Mouse (Mus musculus) kidney, adult 11 months (tissue): ENCODE measurements at regions not wholly inside any gene's neighbourhood (a gene's known extent, or its start where the extent isn't known, plus 50 kb on each side); places are given as distances from the start of the nearest gene placed in this dataset.

Experiments used
- DNase-seq: peaks from one replicate; pipeline ENCODE4 v3.0.0; 2022

- no peak for DNase-seq
Observed at GRCm38 (mm10) chr2:12034323-12034585, 256.6 kb downstream of the Ankrd16 start.

DNA sequence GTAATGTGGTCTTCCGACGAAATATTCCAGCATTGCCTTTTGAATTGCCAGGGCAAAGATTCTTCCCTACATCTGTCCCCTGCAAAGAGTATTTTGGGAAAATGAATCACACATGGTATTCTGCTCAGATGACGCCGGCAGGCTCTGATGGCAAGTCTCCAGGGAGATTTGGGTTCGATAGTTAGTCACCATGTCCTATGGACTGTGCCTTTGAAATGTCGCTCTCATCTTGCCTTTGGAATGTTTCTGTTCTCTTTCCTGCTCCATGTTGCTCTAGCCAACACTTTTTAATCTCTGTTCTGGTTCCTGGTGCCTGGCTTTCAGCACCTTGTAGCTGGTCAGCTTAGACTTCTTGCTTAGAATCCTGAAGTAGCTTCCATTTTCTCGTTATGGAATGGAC is 252.3 kb downstream of the Itga8 start:
- DNase-seq, result no peak

- no peak for DNase-seq
Observed at GRCm38 (mm10) chr2:12049972-12050371, 251.8 kb downstream of the Itga8 start.

- no peak for DNase-seq
Observed at GRCm38 (mm10) chr2:12053404-12054164, 248.1 kb downstream of the Itga8 start.

- DNase-seq, result no peak
Observed at GRCm38 (mm10) chr2:12054165-12054500, 247.6 kb downstream of the Itga8 start.
